Mouse (Mus musculus) liver, embryonic 12.5 days (tissue): ENCODE data around the gene Snrpn. TPM values are rescaled to one million over a fixed set of nuclear protein-coding genes. Genes with fewer than 3 reads are reported as not detected.
"Not testable (repeated sequence)": the region's sequence is repeated elsewhere in the genome, so short reads cannot be mapped to it uniquely, and the experiment has no call there.

Experiments used
- ATAC-seq: fragments of 200-750 bp; cut with Nextera tagmentation; 2 replicates; pipeline ENCODE4 v1.8.0; 2017; ENCODE audit warnings: moderate number of reproducible peaks, mild to moderate bottlenecking, moderate library complexity
- H3K27ac ChIP-seq: fragments of 300-500 bp; sonication (generic); 2 replicates; pipeline ENCODE4 v1.5.1; 2016; ENCODE audit warnings: mild to moderate bottlenecking
- H3K27me3 ChIP-seq: fragments of 300-500 bp; sonication (generic); replicated peaks from 2 replicates; pipeline ENCODE4 v1.6.1; 2016; ENCODE audit warnings: mild to moderate bottlenecking, moderate library complexity
- H3K36me3 ChIP-seq: fragments of 300-500 bp; sonication (generic); 2 replicates; pipeline ENCODE4 v1.6.1; 2016; ENCODE audit warnings: mild to moderate bottlenecking, moderate library complexity
- H3K4me1 ChIP-seq: fragments of 300-500 bp; sonication (generic); 2 replicates; pipeline ENCODE4 v1.6.1; 2016
- H3K4me2 ChIP-seq: fragments of 300-500 bp; sonication (generic); 2 replicates; pipeline ENCODE4 v1.6.1; 2016; ENCODE audit warnings: mild to moderate bottlenecking, moderate library complexity
- H3K4me3 ChIP-seq: fragments of 300-500 bp; sonication (generic); 2 replicates; pipeline ENCODE4 v1.5.1; 2016; ENCODE audit warnings: mild to moderate bottlenecking, moderate library complexity
- H3K9ac ChIP-seq: fragments of 300-500 bp; sonication (generic); 2 replicates; pipeline ENCODE4 v1.6.1; 2016; ENCODE audit warnings: mild to moderate bottlenecking, moderate library complexity
- H3K9me3 ChIP-seq: fragments of 300-500 bp; sonication (generic); replicated peaks from 2 replicates; pipeline ENCODE4 v1.6.1; 2016; ENCODE audit warnings: mild to moderate bottlenecking, moderate library complexity
- WGBS: fragments of 180-500 bp; shearing (Covaris S2); methylation state at CpG from one replicate; pipeline ENCODE4 v1.1.7; 2016; ENCODE audit not compliant: insufficient replicate concordance; 5-methylcytosine and 5-hydroxymethylcytosine counted together
- polyA plus RNA-seq: library from polyadenylated mRNA; unstranded; fragments of >200 nt; fragmentation: Nextera tagmentation; extraction: Ambion mirVana; gene quantifications from 2 replicates; pipeline ENCODE4 v1.2.1, GENCODE M21; 2016

Snrpn gene
- 15.2 and 17.8 TPM in 2 replicates for polyA plus RNA-seq

- Histone ChIP-seq H3K36me3 (no peaks in the 10 kb centered on the region), H3K27me3 (no peaks in the 10 kb centered on the region), H3K4me3 (no peak within 1 kb of the TSS), H3K4me2 (no peak within 1 kb of the TSS), H3K9me3 (no peaks in the 10 kb centered on the region), H3K9ac (no peak within 1 kb of the TSS), H3K4me1 (no peaks in the 10 kb centered on the region), H3K27ac (no peak within 1 kb of the TSS)
- no peak for ATAC-seq
- WGBS = 47% methylated on average over 4 of the region's 4 CpGs
Measured at GRCm38 (mm10) chr7:60139742-60140480, at the start of gene Snrpn. Gene Snrpn (minus strand): TSS chr7:60140219.

DNA sequence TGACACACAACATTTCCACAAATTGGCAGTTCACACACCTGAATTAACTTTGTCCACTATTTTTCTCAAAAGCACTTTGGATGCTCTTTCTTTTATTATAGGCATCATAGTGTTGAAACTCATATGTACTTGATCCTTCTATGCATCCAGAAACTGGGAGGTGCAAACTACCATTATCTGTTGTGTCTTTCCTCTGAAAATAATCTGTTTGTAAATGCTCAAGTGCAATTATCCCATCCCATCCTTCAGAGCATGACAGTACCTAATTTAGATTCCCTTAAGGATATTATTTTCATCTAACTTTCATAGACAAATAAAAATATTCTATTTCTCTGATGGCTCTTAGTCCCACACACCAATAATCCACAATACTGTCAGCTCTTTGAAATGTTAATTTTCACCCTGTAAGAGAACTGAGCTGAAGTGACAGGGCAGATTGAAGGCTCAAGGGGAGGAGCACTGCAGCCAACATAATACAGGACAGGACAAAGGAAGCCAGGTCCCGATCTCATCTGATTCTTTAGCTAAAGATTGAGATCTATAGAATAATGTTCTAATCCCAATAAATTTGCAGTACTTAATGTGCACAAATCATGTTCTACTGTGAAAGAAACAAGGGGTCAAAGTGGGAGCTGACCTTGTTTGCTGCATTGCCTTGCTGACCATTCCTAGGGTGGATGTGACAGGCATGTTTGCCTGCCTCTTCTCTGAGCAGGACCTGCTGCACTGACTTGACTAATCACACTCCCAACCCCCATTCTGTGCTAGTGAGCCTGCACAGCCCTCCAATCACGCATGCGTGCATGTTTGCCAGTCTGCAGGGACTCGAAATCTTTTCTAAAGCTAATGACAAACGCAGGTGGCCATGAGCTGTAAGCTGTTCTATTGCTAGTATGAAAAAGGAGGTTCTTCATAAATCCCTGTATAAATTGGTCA lies 30.5 kb upstream of the Snrpn start:
- Histone ChIP-seq H3K9ac (no peak overlapping the region), H3K27ac (no peak overlapping the region), H3K4me1 (no peaks in the 10 kb centered on the region), H3K4me3 (no peak overlapping the region), H3K9me3 (0 out of 2 replicates have a peak, but pooled peaks cover 6% of the 10 kb centered on the region), H3K4me2 (no peak overlapping the region), H3K27me3 (no peaks in the 10 kb centered on the region), H3K36me3 (no peaks in the 10 kb centered on the region)
- ATAC-seq = no peak
- WGBS = 56% methylated on average over 5 of the region's 5 CpGs

DNA sequence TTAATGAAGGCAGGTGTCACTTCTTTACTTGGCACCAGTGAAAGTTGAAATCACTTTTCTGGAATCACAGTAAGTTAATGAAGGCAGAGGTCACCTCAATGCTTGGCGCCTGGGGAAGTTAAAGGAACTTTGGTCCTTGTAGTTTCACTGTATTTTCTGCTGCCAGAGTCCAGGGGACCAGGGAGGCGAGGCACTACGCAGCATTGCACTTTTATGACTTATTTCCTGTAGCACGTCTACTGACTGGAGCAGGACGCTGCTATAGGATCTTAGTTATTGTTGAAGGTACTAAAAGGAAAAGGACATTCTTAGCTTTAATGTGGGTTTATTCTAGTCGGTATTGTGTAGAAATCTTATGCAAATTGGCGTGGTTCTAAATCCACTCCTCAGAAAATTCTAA lies 14.7 kb downstream of the Snrpn start:
- 51% methylated on average over 7 of the region's 7 CpGs for WGBS

DNA sequence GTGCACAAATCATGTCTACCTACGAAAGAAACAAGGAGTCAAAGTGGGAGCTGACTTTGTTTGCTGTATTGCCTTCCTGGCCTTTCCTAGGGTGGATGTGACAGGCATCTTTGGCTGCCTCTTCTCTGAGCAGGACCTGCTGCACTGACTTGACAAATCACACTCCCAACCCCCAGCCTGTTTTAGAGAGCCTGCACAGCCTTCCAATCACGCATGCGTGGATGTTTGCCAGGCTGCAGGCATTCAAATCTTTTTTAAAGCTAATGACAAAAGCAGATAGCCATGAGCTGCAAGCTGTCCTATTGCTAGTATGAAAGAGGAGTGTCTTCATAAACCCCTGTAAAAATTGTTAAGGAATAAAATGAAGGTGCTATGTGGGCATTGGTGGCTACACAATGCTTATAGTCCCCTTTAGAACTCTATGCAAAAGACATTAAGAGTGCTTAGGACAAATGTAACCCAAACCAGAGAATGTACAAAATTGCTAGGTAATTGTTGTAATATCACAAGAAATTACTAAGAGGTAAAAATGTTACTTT lies 16.9 kb downstream of the Snrpn start:
- H3K27ac ChIP-seq, H3K9ac ChIP-seq, H3K9me3 ChIP-seq, ATAC-seq, H3K4me2 ChIP-seq, H3K4me3 ChIP-seq, H3K36me3 ChIP-seq, H3K27me3 ChIP-seq, H3K4me1 ChIP-seq: not testable (repeated sequence)
- WGBS = 53% methylated on average over 3 of the region's 3 CpGs

More for the DNA sequence above, 14.7 kb downstream of the Snrpn start:
- H3K9ac ChIP-seq = no peak overlapping the region
- no peaks in the 10 kb centered on the region for H3K4me1 ChIP-seq
- no peak overlapping the region for H3K27ac ChIP-seq
- H3K27me3 ChIP-seq = no peaks in the 10 kb centered on the region
- no peaks in the 10 kb centered on the region for H3K36me3 ChIP-seq
- no peak overlapping the region for H3K4me2 ChIP-seq
- H3K9me3 ChIP-seq = no peaks in the 10 kb centered on the region
- ATAC-seq = no peak
- no peak overlapping the region for H3K4me3 ChIP-seq

DNA sequence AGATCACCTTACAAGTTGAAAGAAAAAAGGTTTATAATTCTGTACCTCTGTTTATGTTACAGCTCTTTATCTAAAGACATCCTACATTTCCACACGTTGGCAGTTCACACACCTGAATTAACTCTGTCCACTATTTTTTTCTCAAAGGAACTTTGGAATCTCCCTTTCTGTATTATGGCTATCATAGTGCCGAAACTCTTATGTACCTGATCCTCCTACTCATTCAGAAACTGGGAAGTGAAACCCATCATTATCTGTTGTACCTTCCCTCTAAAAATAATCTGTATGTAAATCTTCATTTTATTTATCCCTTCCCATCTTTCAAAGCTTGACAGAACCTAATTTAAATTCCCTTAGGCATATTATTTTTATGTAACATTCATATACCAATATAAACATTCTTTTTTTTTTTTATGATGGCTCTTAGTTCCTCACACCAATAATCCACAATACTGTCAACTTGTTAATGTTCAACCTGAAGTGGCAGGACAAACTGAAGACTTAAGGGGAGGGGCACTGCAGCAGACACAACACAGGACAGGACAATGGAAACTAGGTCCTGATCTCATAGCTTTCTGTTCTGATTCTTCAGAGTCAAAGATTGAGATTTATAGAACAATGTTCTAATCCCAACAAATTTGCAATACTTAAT lies 17.5 kb downstream of the Snrpn start:
- no peak for ATAC-seq
- Histone ChIP-seq H3K4me3 (no peak overlapping the region), H3K36me3 (no peaks in the 10 kb centered on the region), H3K9ac (no peak overlapping the region), H3K4me2 (no peak overlapping the region), H3K27ac (no peak overlapping the region), H3K27me3 (no peaks in the 10 kb centered on the region), H3K4me1 (no peaks in the 10 kb centered on the region), H3K9me3 (no peaks in the 10 kb centered on the region)
- WGBS = 59% methylated on average over 2 of the region's 2 CpGs

- no peaks in the 10 kb centered on the region for H3K4me1 ChIP-seq
- H3K4me3 ChIP-seq = no peak overlapping the region
- WGBS = 61% methylated on average over 3 of the region's 3 CpGs
- 0 out of 2 replicates have a peak, but pooled peaks cover 3% of the 10 kb centered on the region for H3K9me3 ChIP-seq
- no peak for ATAC-seq
- H3K36me3 ChIP-seq = no peaks in the 10 kb centered on the region
- no peak overlapping the region for H3K9ac ChIP-seq
- no peak overlapping the region for H3K4me2 ChIP-seq
- no peaks in the 10 kb centered on the region for H3K27me3 ChIP-seq
- no peak overlapping the region for H3K27ac ChIP-seq
Measured at GRCm38 (mm10) chr7:60097154-60097859, 42.7 kb downstream of the Snrpn start.

DNA sequence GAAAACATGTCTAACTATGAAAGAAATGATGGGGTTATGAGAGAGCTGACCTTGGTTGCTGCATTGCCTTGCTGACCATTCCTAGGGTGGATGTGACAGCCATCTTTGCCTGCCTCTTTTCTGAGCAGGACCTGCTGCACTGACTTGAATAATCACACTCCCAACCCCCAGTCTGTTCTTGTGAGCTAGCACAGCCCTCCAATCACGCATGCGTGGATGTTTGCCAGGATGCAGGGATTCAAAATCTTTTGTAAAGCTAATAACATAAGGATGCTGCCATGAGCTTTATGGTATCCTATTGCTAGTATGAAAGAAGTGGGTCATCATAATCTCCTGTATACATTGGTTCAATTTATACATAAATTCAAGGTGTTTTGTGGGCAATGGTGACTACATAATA lies 63.7 kb downstream of the Snrpn start:
- H3K27ac ChIP-seq = no peak overlapping the region
- ATAC-seq = no peak
- no peaks in the 10 kb centered on the region for H3K36me3 ChIP-seq
- 57% methylated on average over 2 of the region's 2 CpGs for WGBS
- H3K4me3 ChIP-seq = no peak overlapping the region
- H3K4me2 ChIP-seq = no peak overlapping the region
- H3K4me1 ChIP-seq = no peaks in the 10 kb centered on the region
- H3K9me3 ChIP-seq = no peaks in the 10 kb centered on the region
- H3K27me3 ChIP-seq = no peaks in the 10 kb centered on the region
- H3K9ac ChIP-seq = no peak overlapping the region

DNA sequence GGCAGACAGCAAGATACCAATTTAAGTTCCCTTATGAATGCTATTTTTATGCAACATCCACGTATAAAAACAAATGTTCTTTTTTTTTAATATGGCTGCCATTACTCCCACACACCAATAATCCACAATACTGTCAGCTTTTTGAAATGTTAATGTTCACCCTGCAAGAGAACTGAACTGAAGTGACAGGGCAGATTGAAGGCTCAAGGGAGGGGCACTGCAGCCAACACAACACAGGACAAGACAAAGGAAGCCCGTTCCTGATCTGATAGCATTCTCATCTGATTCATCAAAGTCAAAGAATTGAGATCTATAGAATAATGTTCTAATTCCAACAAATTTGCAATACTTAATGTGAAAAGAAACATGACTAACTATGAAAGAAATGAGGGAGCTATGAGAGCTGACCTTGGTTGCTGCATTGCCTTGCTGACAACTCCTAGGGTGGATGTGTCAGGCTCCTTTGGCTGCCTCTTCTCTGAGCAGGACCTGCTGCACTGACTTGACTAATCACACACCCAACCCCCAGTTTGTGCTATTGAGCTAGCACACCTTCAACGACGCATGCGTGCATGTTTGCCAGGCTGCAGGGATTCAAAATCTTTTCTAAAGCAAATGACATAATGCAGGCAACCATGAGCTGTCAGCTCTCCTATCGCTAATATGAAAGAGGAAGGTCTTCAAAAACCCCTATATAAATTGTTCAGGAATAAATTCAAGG lies 92.4 kb downstream of the Snrpn start:
- 64% methylated on average over 6 of the region's 6 CpGs for WGBS
- no peaks in the 10 kb centered on the region for H3K4me1 ChIP-seq
- H3K4me2 ChIP-seq = no peak overlapping the region
- H3K27ac ChIP-seq = no peak overlapping the region
- no peak for ATAC-seq
- H3K9ac ChIP-seq = no peak overlapping the region
- H3K9me3 ChIP-seq = no peaks in the 10 kb centered on the region
- no peaks in the 10 kb centered on the region for H3K36me3 ChIP-seq
- H3K4me3 ChIP-seq = no peak overlapping the region
- no peaks in the 10 kb centered on the region for H3K27me3 ChIP-seq

- no peaks in the 10 kb centered on the region for H3K27me3 ChIP-seq
- no peak overlapping the region for H3K4me2 ChIP-seq
- no peaks in the 10 kb centered on the region for H3K9me3 ChIP-seq
- WGBS = 61% methylated on average over 3 of the region's 3 CpGs
- no peak for ATAC-seq
- H3K4me1 ChIP-seq = no peaks in the 10 kb centered on the region
- H3K36me3 ChIP-seq = no peaks in the 10 kb centered on the region
- no peak overlapping the region for H3K9ac ChIP-seq
- no peak overlapping the region for H3K27ac ChIP-seq
- no peak overlapping the region for H3K4me3 ChIP-seq
Measured at GRCm38 (mm10) chr7:60013186-60013585, 126.8 kb downstream of the Snrpn start.

GRCm38 (mm10) chr7:60007727-60008360 lies 132.2 kb downstream of the Snrpn start:
- no peaks in the 10 kb centered on the region for H3K36me3 ChIP-seq

More at GRCm38 (mm10) chr7:60007727-60008360, 132.2 kb downstream of the Snrpn start:
- no peaks in the 10 kb centered on the region for H3K27me3 ChIP-seq
- no peak overlapping the region for H3K4me3 ChIP-seq
- ATAC-seq = no peak
- H3K4me1 ChIP-seq = peaks cover 5% of the 10 kb centered on the region
- H3K27ac ChIP-seq = no peak overlapping the region
- no peak overlapping the region for H3K9ac ChIP-seq
- no peak overlapping the region for H3K4me2 ChIP-seq
- 40% methylated on average over 3 of the region's 3 CpGs for WGBS
- H3K9me3 ChIP-seq = 0 out of 2 replicates have a peak, but pooled peaks cover 2% of the 10 kb centered on the region
